Mouse (Mus musculus): ENCODE data around the gene Greb1.

The Greb1 gene

DNA sequence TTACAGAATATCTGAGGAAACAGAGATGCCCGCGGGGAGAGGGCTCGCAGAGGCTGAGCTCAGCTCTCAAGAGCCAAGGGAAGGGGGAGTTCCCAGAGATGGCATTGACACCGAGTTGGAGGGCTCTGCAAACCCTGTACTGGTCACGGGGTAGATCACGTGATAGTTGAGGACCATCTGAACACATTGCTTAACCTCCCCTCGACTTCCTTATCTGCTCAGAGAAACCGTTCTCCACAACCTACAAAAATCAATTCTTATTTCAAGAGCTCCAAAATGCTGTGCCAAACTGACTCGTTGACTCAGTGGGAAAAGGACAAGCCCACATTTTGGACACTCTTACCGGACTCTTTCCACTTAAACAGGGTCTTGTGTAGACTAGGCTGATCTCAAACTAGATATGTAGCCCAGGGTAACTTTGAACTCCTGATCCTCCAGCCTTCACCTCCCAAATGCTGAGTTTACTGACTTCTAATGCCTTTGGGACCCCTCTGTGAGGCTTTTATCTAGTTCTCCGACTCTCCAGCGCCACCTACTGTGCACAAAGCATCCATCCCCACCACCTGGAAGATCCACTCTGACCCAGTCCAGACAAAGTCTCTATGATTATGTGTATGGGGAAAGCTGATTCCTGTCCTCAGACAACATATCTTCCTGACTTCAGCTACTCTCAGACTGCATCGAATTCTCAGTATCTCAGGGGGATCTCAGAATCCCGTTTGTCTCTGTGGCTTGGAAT, 166.4 kb downstream of the Greb1 start:
- DNase-seq (ENCODE audit: low spot score) = peak; percentile 25

DNA sequence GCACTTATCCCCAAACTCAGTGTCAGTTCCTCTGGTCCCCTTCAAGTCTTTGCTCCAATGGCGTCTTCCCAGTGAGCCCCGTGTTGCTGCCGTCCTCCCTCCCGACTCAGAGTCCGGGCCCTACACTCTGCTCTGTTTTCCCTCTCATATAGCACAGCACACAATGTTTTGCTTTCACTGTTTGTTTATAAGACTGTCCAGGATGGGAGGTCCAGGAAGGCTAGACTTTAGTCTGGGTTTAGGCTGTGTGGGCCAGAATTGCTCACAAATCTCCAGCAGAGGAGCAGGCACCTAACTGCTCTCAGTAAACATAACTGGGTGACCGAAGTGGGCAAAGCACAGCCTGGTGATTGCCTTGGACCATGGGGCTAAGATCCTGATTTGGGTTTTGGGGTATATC, 167.5 kb downstream of the Greb1 start:
- DNase-seq (ENCODE audit: low spot score) = no peak

DNA sequence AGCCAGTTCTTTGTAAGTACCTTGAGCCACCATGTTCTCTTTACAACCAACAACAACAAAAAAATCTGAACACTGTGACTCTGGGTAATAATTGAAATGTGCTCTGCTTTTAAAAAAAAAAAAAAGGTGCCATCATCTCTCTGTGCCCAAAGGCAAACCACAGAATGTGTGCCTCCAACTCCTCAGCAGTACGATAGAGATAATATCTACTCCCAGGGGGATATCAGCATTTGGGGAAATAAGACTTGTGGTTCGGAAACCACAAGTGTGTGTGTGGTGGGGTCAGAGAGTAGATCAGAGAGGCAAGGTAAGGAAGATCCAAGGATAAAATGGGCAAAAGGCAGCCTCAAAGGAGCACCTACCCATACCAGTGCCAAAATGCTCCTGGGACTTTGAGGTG, 169.3 kb downstream of the Greb1 start:
- no peak for DNase-seq (ENCODE audit: low spot score)

DNA sequence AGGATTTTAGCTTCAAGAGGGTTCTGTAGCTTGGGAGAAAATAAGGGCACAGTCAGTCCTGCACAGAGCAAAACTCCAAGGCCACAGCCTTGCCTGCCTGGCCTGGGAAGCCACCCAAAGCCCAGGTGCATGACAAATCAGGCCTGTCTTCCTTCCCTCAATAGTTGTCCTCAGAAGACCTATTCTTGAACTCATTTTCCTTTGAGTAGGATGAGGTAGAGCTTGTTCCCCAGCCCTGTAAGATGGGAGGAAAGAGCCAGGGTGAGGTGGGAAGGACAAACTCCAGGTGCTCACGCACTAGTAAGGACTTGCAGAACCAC, 169.9 kb downstream of the Greb1 start:
- no peak for DNase-seq (ENCODE audit: low spot score)

DNA sequence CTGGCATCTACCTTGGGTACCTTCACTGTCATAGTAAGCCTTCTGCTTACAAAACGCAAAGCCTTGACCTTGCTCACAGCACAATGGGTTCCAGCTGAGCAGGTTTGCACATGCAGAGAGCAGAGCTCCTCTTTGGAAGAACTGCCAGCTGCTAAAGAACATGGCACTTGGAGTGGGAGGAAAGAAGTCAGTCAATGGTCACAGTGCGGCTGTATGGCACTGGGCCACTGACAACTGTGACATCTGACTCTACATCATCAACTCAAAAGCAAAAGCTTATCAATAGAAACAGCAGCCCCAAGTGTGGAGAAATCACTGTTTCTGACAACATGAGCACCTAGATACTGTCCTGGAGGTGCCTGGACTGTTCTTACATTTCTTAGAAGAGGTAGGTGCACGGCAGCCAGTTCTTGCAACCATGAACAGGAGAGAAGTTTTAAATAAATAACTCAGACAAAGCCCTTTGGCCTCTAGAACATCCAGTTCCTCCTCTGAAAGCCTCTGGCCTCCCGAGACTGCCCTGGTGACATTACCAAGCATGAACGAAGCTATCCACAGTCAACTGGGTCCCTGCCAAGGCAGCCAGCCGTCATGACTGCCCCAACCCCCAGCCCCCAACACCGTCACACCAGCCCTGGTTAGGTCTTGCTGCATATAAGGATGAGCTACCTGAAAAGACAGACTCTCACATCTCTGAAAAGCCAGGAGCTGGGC, 170.4 kb downstream of the Greb1 start:
- DNase-seq (ENCODE audit: low spot score) = no peak
